Mouse (Mus musculus): ENCODE data around the gene Capn2. TPM values are rescaled to one million over a fixed set of nuclear protein-coding genes. Genes with fewer than 3 reads are reported as not detected.

Capn2 gene
- total RNA-seq, 2 experiments from 2014 or later, result 6.7 to 17.2 TPM

DNA sequence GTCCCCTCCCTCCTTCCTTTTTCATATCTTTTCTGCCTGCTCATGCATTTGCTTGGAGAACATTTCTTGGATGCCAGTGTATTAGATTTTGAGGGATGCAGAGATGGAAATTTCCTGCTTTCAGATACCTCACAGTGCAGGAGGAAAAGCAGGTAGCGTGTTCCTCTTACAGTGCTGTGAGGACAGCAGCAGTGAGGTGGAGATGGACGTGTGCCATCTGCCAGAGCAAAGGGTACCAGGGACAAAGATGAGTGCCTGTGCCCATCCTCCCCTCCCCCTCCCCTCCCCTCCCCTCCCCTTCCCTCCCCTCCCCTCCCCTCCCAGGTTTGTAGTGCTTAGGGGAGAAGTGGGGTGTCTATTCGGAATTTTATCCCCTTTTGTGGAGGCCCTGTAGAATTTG lies 87.6 kb downstream of the Capn2 start:
- no peak for ATAC-seq (replicated peaks; ENCODE audit: low FRiP score, poor library complexity, severe bottlenecking)

GRCm38 (mm10) chr1:182427426-182427825 lies 90.0 kb downstream of the Capn2 start:
- no peak for ATAC-seq (replicated peaks; ENCODE audit: low FRiP score, poor library complexity, severe bottlenecking)

DNA sequence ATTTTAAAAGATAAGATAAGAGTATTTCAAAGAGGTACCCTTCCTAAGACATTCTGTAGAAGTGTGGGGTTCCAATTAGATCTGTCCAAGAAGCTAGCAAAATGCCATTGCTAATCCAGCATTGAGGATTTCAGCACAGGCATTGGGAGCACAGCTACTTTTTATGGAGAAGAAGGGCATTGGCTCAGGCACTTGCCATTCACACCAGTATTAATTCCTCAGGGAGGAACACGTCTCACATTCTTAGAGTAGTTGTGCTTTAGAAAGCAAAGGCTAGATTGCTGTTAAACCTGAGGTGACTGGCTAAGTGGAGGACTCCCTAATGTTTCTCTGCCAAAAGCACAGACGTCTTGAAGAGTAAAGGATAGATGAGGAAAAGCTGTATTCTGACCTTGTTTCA lies 91.0 kb downstream of the Capn2 start:
- ATAC-seq (replicated peaks; ENCODE audit: low FRiP score, poor library complexity, severe bottlenecking), result no peak

DNA sequence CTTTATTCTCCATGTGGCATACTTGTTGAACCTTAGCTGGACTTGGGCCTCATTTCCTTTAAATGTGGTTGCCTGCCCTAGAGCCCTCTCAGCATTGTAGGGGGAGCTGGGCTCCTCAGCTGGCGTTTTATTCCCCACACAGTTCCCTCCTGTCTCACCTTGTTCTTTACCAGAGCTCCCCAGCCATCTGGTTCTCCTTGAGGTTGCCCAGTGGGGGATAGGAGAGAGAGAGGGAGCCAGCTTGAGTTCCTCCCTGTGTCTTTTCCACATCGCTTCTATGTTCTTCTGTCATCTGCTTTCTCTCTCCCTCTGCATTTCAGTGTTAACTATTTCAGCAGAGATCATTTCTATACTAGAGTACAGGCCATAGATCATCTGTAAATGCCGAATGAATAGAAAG lies 92.2 kb downstream of the Capn2 start:
- ATAC-seq (replicated peaks; ENCODE audit: low FRiP score, poor library complexity, severe bottlenecking), result no peak

DNA sequence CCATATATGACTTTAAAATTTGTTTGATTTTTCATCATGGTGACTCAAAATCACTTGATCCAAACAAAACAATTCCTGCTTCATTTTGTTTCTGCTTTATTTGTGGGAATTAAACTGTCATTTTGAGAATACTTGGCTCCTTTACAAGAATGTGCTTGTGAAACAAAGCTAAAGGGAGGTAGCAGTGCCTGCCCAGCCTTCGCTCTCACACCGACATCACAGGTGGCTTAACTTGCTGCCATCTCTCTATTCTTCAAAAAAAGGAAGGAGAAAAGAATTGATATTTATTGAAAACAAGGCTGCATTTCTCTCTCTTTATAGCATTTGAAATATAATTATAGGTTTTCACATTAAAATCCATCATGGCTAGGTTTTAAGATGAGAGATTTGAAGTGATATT lies 93.1 kb downstream of the Capn2 start:
- ATAC-seq (replicated peaks; ENCODE audit: low FRiP score, poor library complexity, severe bottlenecking), result no peak

- no peak for ATAC-seq (replicated peaks; ENCODE audit: low FRiP score, poor library complexity, severe bottlenecking)
These were observed 97.9 kb downstream of the Capn2 start for GRCm38 (mm10) chr1:182419481-182419880.

Other genes starting within 250 kb of the Capn2 start
- gene Degs1, start 234.8 kb downstream of the Capn2 start, total RNA-seq (2015; ENCODE audit: low replicate concordance), result 70.3 and 79.2 TPM in 2 replicates
- gene Degs1, start 234.8 kb downstream of the Capn2 start, total RNA-seq (2017; ENCODE audit: low replicate concordance), result 31.8 and 33.1 TPM in 2 replicates
- 5.0 and 13.0 TPM in 2 replicates for gene Fbxo28, start 176.0 kb downstream of the Capn2 start, total RNA-seq (2015; ENCODE audit: low replicate concordance)
- 6.5 and 7.8 TPM in 2 replicates for gene Fbxo28, start 176.0 kb downstream of the Capn2 start, total RNA-seq (2017; ENCODE audit: low replicate concordance)
- gene Trp53bp2, start 108.4 kb downstream of the Capn2 start, total RNA-seq (2015; ENCODE audit: low replicate concordance), result 5.4 and 5.9 TPM in 2 replicates
- gene Trp53bp2, start 108.4 kb downstream of the Capn2 start, total RNA-seq (2017; ENCODE audit: low replicate concordance), result 3.3 and 10.8 TPM in 2 replicates
- not detected in 2 replicates for gene Capn8, start 47.4 kb upstream of the Capn2 start, total RNA-seq (2015; ENCODE audit: low replicate concordance)
- gene Capn8, start 47.4 kb upstream of the Capn2 start, total RNA-seq (2017; ENCODE audit: low replicate concordance), result not detected in 2 replicates
- gene Ccdc185, start 231.6 kb upstream of the Capn2 start, total RNA-seq (2015; ENCODE audit: low replicate concordance), result not detected in 2 replicates
- not detected in 2 replicates for gene Ccdc185, start 231.6 kb upstream of the Capn2 start, total RNA-seq (2017; ENCODE audit: low replicate concordance)
- gene Susd4, start 246.3 kb upstream of the Capn2 start, total RNA-seq (2015; ENCODE audit: low replicate concordance), result not detected in 2 replicates
- not detected in 2 replicates for gene Susd4, start 246.3 kb upstream of the Capn2 start, total RNA-seq (2017; ENCODE audit: low replicate concordance)